Mouse (Mus musculus) neutrophil, adult 65 days (primary cell): ENCODE results near the gene Smarca4. TPM values are rescaled to one million over a fixed set of nuclear protein-coding genes. Genes with fewer than 3 reads are reported as not detected.

Experiments used
- total RNA-seq: library from RNA; stranded (reverse); gene quantifications from 2 replicates; pipeline ENCODE4 v1.2.4, GENCODE M21; 2023

Gene Smarca4
- total RNA-seq, result 54.0 and 58.7 TPM in 2 replicates

GRCm38 (mm10) chr9:21615617-21616231, at the start of gene Smarca4:
Smarca4 (plus strand) TSS chr9:21616169.

GRCm38 (mm10) chr9:21592703-21593121, 23.3 kb upstream of the Smarca4 start, which contains the start of the genes Timm29 and Yipf2:
Timm29 (plus strand) TSS chr9:21592722.
Yipf2 (minus strand) TSS chr9:21592828.

DNA sequence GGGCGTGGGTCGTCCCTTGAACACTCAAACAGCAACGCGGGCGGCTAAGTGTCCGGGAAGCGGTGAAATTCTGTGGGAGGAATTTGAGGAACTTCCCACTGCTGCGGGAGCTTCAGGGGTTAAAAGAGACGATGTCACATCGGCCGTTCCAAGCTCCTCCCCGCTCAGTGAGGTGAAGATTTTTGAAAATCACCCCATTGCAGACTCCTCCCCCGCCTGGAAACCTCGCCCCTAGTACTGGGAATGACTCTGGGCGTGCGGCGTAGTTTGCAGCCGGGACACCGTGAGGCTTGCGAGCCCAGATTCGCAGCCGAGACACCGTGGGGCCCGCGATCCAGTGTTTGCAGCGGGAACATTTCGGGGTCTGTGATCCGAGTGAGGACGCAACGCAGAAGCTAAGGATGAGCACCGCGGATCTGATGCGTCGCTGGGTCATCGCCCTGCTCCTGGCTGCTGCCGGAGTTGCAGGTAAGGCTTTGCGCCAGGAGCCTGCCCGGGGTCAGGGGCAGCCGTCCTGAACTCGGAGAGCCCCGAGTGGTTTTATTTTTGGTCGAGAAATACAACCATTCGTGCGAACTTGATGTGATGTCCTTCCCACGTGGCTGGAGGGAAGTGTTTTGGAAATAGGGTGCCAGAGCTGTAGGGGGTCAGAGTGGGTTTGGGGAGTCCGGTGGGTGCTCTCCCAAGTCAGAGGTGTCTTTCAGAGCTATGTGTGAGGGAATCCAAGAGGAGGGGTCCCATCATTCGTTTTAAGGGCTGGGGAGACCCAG, 107.6 kb downstream of the Smarca4 start, which contains the start of gene Ldlr:
TSS of gene Ldlr (plus strand) at position 107 of the 770 bp plus-strand sequence.

Other genes with a start within 250 kb of the Smarca4 start
- gene Ilf3, start 248.3 kb upstream of the Smarca4 start, total RNA-seq, result 44.6 and 51.6 TPM in 2 replicates
- 26.3 and 30.6 TPM in 2 replicates for gene Qtrt1, start 204.3 kb upstream of the Smarca4 start, total RNA-seq
- 246 and 306 TPM in 2 replicates for gene Dnm2, start 191.3 kb upstream of the Smarca4 start, total RNA-seq
- 4.2 and 5.8 TPM in 2 replicates for gene Tmed1, start 105.9 kb upstream of the Smarca4 start, total RNA-seq
- 229 and 277 TPM in 2 replicates for gene AB124611, start 90.0 kb upstream of the Smarca4 start, total RNA-seq
- gene Carm1, start 69.3 kb upstream of the Smarca4 start, total RNA-seq, result 23.2 and 33.9 TPM in 2 replicates
- 18.8 and 28.2 TPM in 2 replicates for gene Timm29, start 23.4 kb upstream of the Smarca4 start, total RNA-seq
- gene Yipf2, start 23.3 kb upstream of the Smarca4 start, total RNA-seq, result 6.8 and 7.3 TPM in 2 replicates
- 79.0 and 91.2 TPM in 2 replicates for gene Ldlr, start 107.3 kb downstream of the Smarca4 start, total RNA-seq
- gene Spc24, start 144.1 kb downstream of the Smarca4 start, total RNA-seq, result 25.6 and 32.9 TPM in 2 replicates
- 0.63 and 0.79 TPM in 2 replicates for gene Kank2, start 182.6 kb downstream of the Smarca4 start, total RNA-seq
- gene Angptl8, start 219.3 kb downstream of the Smarca4 start, total RNA-seq, result not detected in 2 replicates
- 1.6 and 4.7 TPM in 2 replicates for gene Dock6, start 236.5 kb downstream of the Smarca4 start, total RNA-seq